Mouse (Mus musculus): ENCODE measurements around the gene Arhgef10l. TPM values are rescaled to one million over a fixed set of nuclear protein-coding genes. Genes with fewer than 3 reads are reported as not detected.

Gene Arhgef10l
- 49.3 TPM for polyA plus RNA-seq (2014; fragmentation: Illumina TruSeq; extraction: RNeasy Lipid Tissue Mini Kit (QIAGEN cat#74804); ENCODE audit: low read depth, low replicate concordance)

DNA sequence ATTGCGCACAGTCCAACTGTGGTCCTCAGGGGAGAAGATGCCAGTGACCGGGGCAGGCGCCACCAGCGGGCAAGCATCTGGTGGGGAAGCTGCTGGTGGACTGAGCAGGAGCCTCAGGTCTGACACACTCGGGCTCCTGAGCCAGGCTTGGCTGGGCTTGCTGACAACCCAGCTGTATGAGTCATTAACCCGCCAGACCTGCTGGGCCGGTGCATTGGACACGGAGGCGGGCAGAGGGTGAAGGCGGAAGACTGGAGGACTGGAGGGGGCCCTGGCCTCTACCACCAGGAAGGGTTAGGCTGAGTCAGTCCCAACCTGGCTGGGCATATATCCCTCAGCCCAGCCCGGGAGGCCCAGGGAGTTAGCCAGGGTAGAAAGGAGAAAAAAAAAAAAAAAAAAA, at the start of gene Arhgef10l:
Gene Arhgef10l, minus strand, starts transcription at position 253 of the 400 bp plus-strand sequence.

DNA sequence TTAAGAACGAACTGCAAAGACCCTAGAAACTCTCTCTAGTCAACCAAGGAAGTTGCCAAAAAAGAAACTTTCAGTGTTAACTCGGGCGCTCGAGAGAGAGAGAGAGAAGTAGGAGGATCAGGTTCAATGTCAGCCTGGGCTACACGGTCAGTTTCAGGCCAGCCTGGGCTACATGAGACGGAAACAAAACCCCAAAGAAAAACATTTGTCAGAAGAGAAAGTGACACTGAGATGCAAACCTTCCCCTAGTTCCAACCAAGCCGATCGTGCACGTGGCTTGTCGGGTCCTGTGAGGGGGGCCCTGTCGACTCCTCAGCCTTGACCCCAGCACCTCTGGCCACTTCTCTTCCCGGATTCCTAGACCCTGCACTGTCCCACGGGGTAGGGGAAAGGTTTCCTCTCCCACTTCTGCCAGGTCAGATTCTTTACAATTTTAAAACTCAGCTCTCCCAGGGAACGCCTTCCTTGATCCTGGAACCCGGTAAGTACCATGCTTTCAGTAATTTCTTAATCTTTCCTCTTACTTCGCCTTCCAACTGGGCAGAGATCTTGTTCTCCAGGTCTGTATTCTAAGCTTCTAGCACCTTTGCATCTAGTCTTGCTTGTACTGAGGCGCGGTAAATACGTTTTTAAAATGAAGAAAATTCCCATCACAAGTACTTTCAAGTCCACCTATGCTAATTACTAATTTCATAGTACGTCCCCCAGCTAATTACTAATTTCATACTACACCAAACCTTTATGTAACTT, 34.6 kb upstream of the Arhgef10l start, which contains the start of gene Rcc2:
Gene Rcc2, plus strand, starts transcription at position 273 of the 750 bp plus-strand sequence.

Other genes starting within 250 kb of the Arhgef10l start
- gene Rcc2, start 34.5 kb upstream of the Arhgef10l start, polyA plus RNA-seq (2014; fragmentation: Illumina TruSeq; extraction: RNeasy Lipid Tissue Mini Kit (QIAGEN cat#74804); ENCODE audit: low read depth, low replicate concordance): 10.5 TPM
- gene Padi6, start 76.6 kb upstream of the Arhgef10l start, polyA plus RNA-seq (2014; fragmentation: Illumina TruSeq; extraction: RNeasy Lipid Tissue Mini Kit (QIAGEN cat#74804); ENCODE audit: low read depth, low replicate concordance): not detected
- 0.45 TPM for gene Padi4, start 108.2 kb upstream of the Arhgef10l start, polyA plus RNA-seq (2014; fragmentation: Illumina TruSeq; extraction: RNeasy Lipid Tissue Mini Kit (QIAGEN cat#74804); ENCODE audit: low read depth, low replicate concordance)
- gene Padi3, start 144.6 kb upstream of the Arhgef10l start, polyA plus RNA-seq (2014; fragmentation: Illumina TruSeq; extraction: RNeasy Lipid Tissue Mini Kit (QIAGEN cat#74804); ENCODE audit: low read depth, low replicate concordance): 0.13 TPM
- gene Padi1, start 179.8 kb upstream of the Arhgef10l start, polyA plus RNA-seq (2014; fragmentation: Illumina TruSeq; extraction: RNeasy Lipid Tissue Mini Kit (QIAGEN cat#74804); ENCODE audit: low read depth, low replicate concordance): not detected
- 0.47 TPM for gene Padi2, start 240.3 kb upstream of the Arhgef10l start, polyA plus RNA-seq (2014; fragmentation: Illumina TruSeq; extraction: RNeasy Lipid Tissue Mini Kit (QIAGEN cat#74804); ENCODE audit: low read depth, low replicate concordance)

Data from heart, adult 10 weeks (tissue).